Mouse (Mus musculus): ENCODE data around the gene Tmco4. TPM values are rescaled to one million over a fixed set of nuclear protein-coding genes. Genes with fewer than 3 reads are reported as not detected.

Gene Tmco4
- total RNA-seq, 2 experiments from 2014 or later = 9.5 to 26.9 TPM

DNA sequence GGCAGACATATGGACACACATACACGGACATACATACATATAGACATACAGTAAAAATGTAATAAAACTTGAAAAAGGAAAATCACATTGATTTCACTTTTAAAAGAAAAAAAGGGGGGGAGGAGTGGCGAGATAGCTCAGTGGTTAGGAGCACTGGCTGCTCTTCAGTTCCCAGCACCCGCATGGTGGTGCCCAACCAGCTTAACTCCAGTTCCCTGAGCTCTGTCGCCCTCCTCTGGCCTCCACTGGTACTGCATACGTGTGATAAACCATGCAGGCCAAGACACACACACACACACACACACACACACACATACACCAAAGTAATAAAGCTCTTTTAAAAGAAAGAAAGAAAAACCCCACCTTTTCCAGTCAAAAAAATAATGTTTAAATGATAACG, 42.1 kb downstream of the Tmco4 start:
- ATAC-seq (replicated peaks; ENCODE audit: poor library complexity) = 0 out of 2 replicates have a peak, but pooled peaks have one; percentile 37

DNA sequence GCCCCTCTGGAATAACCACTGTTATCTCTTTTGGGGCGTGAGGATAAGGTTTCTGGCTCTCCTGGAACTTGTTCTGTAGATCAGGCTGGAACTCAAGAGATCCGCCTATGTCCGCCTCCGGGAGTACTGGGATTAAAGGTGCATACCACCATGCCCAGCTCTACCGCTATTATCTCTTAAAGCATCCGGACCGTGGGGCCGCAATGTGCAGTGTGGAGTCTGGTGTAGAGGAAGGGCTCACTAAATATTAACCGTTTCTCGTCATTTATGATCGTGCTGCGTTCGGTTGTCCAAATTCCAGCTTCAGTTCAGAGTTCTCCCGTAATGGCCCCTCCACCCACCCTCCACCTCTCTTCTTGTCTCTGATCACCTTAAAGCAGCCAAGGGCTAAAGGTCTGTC, 45.7 kb downstream of the Tmco4 start:
- no peak for ATAC-seq (replicated peaks; ENCODE audit: poor library complexity)

GRCm38 (mm10) chr4:139018976-139019375, 46.3 kb downstream of the Tmco4 start:
- no peak for ATAC-seq (replicated peaks; ENCODE audit: poor library complexity)

DNA sequence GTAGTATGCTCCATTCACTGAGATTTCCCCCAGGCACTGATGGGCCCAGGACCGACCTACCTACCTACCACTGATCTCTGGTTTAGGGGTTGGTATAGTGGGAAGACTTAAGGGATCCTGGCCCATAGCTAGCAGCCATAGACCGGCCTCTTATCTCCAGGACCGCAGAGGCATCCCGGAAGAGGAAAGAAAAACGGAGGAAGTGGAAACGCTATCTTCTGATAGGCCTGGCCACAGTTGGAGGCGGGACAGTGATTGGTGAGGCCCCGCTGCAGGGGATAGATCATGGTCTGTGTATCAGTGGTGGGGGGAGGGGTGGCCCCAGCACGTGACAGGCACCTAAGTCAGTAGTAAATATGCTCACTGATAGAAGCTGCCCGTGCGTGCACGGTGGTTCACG, 46.7 kb downstream of the Tmco4 start:
- ATAC-seq (replicated peaks; ENCODE audit: poor library complexity) = peak; percentile 34

DNA sequence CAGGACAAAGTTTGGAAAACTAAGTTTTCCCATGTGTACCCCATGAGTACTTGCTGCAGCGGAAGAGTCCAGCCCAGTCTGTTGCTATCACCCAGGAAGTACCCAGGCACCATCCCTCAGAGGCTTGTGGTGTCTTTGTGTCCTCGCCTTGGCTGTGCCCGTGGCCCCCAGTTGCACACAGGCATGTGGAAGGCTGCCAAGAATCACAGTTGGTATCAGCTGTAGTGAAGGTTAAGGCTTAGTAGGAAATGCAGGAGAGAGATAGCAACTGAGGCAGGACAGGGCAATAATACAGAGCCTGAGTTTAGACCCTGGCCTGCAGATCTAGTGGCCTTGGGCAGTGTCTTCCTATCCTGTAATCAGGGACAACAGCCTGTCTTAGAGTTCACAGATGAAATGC, 47.7 kb downstream of the Tmco4 start:
- ATAC-seq (replicated peaks; ENCODE audit: poor library complexity) = 0 out of 2 replicates have a peak, but pooled peaks have one; percentile 23

DNA sequence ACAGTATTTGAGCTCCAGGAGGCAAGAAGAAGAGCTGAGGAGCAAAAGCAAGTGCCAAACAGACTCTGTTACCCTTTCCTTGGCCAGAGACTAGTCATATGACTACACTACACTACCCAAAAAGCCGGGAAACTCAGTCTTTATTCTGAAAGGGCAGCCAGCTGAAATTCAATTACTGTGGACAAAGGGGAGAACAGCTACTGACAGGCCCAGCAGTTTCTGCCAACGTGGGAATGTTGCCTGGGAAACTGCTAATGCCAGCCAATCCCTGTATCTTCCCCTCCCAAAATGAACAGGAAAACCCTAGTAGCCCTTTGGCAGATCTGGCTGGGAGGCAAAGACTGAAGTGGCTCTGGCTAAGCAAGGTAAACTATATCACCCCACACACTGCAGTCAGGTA, 51.7 kb downstream of the Tmco4 start:
- no peak for ATAC-seq (replicated peaks; ENCODE audit: poor library complexity)

DNA sequence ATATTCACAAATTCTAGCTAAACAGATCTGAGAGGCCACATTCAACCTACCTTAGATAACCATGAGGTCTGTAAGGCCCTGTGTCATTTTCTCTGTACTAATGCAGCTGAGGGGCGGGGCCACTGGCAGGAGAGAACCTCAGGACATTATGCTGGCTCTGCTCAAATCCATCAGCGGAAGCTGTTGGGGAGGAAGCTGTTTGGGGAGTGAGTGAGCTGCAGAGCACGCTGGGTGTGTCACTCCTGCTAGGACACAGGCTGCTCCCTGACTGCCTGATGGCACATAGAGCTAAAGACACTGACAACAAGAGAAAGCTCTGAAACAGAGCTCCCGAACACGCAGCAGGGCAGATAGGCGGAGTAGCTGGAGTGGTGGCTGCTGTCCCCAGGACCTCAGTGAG, 58.0 kb downstream of the Tmco4 start:
- ATAC-seq (replicated peaks; ENCODE audit: poor library complexity) = no peak

DNA sequence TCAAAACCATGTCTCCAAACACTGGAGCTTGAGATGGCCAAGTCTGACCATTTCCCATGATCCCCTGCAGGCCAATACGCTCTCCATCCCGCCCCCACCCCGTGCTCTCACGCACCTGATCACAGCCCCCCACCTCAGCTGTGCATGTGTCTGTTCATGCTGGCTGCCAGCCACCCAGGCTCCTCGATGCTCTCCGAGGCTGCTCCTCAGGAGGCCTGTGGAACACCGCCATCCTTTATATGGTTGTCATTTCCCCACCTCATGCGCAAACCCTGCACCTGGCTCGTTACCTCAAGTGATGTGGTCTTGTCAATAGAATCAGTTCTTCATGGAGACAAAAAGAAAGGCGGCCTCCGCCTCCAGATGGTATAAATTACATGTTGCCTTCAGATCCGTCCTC, 59.8 kb downstream of the Tmco4 start:
- no peak for ATAC-seq (replicated peaks; ENCODE audit: poor library complexity)

DNA sequence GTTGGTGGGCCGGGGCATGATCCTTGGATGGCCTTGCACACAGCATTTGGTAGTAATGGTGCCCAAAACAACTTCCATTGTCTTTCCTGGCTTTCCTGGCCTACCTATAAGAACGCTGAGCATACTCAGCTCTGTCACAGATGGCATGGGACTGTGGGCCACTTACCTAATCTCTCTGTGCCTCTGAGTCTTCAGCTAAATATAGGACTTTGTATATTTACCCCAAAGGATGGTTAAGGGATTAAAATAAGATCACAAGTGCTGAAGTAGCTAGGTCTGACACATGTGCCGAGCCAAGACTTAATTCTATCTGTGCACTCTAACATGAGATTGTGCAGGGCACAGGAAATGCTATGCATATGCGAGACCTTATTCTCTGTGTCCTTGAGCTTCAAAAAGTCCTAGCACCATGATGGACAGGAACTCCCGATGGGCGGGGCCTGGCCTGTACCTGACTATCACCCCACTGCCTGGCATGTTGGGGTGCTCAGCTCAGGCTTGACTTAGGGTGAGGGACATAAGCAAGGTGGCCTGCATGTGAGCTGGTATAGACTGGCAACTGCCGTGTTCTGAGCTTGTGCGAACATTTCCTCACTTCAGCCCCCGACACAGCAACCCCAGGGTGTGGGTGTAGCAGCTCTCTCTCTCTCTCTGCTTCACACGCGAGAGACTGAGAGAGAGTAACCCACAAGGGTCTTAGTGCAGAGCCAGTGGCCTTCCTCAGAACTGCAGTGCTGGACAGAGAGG, 60.7 kb downstream of the Tmco4 start:
- ATAC-seq (replicated peaks; ENCODE audit: poor library complexity) = no peak

GRCm38 (mm10) chr4:139034010-139034367, 61.3 kb downstream of the Tmco4 start:
- ATAC-seq (replicated peaks; ENCODE audit: poor library complexity) = no peak

DNA sequence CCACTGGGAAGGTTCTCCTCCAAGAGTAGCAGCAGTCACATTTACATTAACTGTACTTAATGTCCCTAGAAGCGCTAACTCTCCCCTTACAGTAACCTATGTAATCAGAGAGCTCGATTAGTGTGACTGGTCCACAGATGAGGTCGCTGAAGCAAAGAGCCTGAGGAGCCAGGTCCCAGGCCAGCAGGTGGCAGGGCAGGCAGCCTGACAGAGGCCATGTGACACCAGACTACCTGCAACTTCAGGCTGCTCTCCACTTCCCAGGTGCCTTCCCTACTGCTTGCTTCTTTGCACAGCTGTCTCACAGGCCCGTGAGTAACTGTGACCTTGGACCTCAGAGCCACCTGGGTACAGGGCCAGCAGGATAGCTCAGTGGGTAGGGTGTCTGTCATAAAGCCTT, 61.9 kb downstream of the Tmco4 start:
- no peak for ATAC-seq (replicated peaks; ENCODE audit: poor library complexity)

- ATAC-seq (replicated peaks; ENCODE audit: poor library complexity) = no peak
Observed at GRCm38 (mm10) chr4:139034942-139035341, 62.3 kb downstream of the Tmco4 start.

DNA sequence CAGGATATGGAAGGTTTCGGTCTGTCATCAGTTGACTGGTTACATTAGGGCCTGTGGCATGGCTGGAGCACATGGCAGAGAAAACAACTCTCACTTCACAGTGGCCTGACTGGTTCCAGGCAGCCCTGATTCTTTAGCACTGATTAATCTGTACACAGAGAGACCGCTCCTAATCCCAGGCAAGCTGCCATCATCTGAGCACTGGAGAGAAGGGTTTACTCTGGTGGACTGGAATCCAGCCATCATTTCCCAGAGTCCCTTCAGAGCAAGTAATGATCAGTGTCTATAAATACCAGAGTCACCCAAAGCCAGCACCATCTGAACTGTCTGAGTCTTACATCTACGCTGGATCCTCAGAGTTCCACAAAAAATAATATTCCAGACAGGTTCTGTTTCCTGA, 63.1 kb downstream of the Tmco4 start:
- no peak for ATAC-seq (replicated peaks; ENCODE audit: poor library complexity)

- no peak for ATAC-seq (replicated peaks; ENCODE audit: poor library complexity)
Observed at GRCm38 (mm10) chr4:139037795-139038607, 65.3 kb downstream of the Tmco4 start.

GRCm38 (mm10) chr4:139040084-139040839, 67.6 kb downstream of the Tmco4 start:
- no peak for ATAC-seq (replicated peaks; ENCODE audit: poor library complexity)

GRCm38 (mm10) chr4:139042611-139043010, 69.9 kb downstream of the Tmco4 start:
- ATAC-seq (replicated peaks; ENCODE audit: poor library complexity) = no peak

GRCm38 (mm10) chr4:139043600-139043999, 70.9 kb downstream of the Tmco4 start:
- ATAC-seq (replicated peaks; ENCODE audit: poor library complexity) = peak; percentile 74

DNA sequence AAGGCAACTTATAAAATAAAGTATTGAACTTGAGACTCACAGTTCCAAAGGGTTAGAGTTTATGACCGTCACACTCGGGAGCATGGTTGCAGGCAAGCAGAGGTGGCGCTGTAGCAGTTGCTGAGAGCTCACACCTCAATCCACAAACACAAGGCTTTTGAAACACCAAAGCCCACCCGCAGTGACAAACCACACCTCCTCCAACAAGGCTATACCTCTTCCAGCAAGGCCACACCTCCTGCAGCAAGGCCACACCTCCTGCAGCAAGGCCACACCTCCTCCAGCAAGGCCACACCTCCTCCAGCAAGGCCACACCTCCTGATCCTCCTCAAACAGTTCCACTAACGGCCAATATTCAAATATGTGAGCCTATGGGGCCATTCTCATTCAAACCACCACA, 71.9 kb downstream of the Tmco4 start:
- ATAC-seq (replicated peaks; ENCODE audit: poor library complexity) = no peak

GRCm38 (mm10) chr4:139046354-139046753, 73.7 kb downstream of the Tmco4 start:
- no peak for ATAC-seq (replicated peaks; ENCODE audit: poor library complexity)

- ATAC-seq (replicated peaks; ENCODE audit: poor library complexity) = no peak
Observed at GRCm38 (mm10) chr4:139048518-139048917, 75.8 kb downstream of the Tmco4 start.

DNA sequence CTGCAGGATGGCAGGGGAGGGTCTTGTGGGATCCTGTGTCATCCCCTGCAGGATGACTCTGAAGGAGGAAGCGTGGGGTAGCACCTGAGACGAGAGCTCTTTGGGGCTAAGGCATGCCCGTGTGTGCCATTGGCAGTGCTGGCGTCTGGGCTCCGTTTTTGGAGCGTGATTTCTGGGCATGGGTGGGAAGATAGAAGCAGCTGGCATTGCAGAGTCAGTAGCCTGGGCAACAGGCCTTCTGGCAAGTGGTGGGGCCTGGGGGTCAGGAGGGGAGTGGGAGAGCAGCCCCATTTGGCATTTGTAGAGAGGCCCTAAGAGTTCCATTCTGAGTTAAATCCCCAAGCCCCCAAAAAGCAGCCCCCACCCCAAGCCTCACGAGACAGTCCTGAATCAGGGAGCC, 80.1 kb downstream of the Tmco4 start:
- no peak for ATAC-seq (replicated peaks; ENCODE audit: poor library complexity)

DNA sequence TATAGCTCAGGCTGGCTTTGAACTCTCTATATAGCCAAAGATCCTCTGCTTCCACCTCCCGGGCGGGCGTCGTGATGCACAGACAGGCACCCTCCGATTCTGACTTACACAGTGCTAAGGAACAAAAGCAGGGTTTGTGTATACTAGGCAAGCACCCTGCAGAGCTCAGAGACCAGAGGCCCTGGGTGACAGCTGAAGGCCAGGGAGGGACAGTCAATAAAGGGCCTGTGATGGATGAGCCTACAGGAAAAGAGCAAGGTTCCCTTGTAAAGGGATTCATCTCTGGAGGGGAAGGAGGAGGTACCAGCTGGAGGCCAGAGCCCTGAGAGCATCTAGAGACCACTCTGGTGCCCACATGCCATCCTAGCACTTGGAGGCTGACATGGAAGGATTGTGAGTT, 80.7 kb downstream of the Tmco4 start:
- ATAC-seq (replicated peaks; ENCODE audit: poor library complexity) = no peak
